Mouse (Mus musculus): ENCODE data around the gene Cipc.

- TF ChIP-seq GATA1 (IDR thresholded peaks at IDR 0.05; ENCODE audit: borderline replicate concordance, low read length) (no peak), FLI1 (IDR thresholded peaks at IDR 0.05; ENCODE audit: low read length) (no peak)
Observed at GRCm38 (mm10) chr12:86932575-86932952, 14.3 kb upstream of the Cipc start.

Measured in megakaryocyte, embryonic 14.5 days (primary cell).